Mouse (Mus musculus) G1E (cell line): ENCODE measurements around the gene Fcgrt. TPM values are rescaled to one million over a fixed set of nuclear protein-coding genes. Genes with fewer than 3 reads are reported as not detected.

Experiments used
- ATAC-seq: 2 replicates; pipeline ENCODE4 v1.8.0; 2016; ENCODE audit warnings: mild to moderate bottlenecking; ENCODE audit not compliant: insufficient number of reproducible peaks, poor library complexity, low FRiP score, severe bottlenecking; ENCODE audit errors: extremely low read depth
- DNase-seq: peaks from one replicate; pipeline ENCODE4 v3.0.0; 2012; ENCODE audit warnings: low spot score
- H3K27me3 ChIP-seq: 2 replicates; pipeline ENCODE4 v1.6.1; 2012; ENCODE audit warnings: mild to moderate bottlenecking, low read length, inconsistent platforms; ENCODE audit not compliant: insufficient read depth
- H3K36me3 ChIP-seq: replicated peaks from 2 replicates; pipeline ENCODE3; 2012; ENCODE audit warnings: mild to moderate bottlenecking, inconsistent platforms
- H3K4me1 ChIP-seq: 2 replicates; pipeline ENCODE4 v1.6.1; 2012; ENCODE audit warnings: low read depth, low read length, inconsistent platforms, mixed read lengths; ENCODE audit not compliant: insufficient read depth
- H3K4me3 ChIP-seq: 2 replicates; pipeline ENCODE4 v1.5.1; 2012; ENCODE audit warnings: low read depth, mild to moderate bottlenecking, inconsistent platforms, low read length, moderate library complexity, mixed read lengths
- H3K9me3 ChIP-seq: replicated peaks from 2 replicates; pipeline ENCODE4 v1.6.1; 2012; ENCODE audit warnings: inconsistent platforms
- CTCF ChIP-seq: IDR thresholded peaks from 2 replicates; pipeline ENCODE4 v1.5.1; 2012; ENCODE audit warnings: low read depth, low read length, inconsistent platforms, mixed read lengths
- GATA1 ChIP-seq: IDR thresholded peaks from 2 replicates; pipeline ENCODE4 v1.6.1; 2012; ENCODE audit warnings: borderline replicate concordance, low read length, inconsistent platforms, mixed read lengths
- GATA2 ChIP-seq: IDR thresholded peaks from 2 replicates; pipeline ENCODE4 v1.6.1; 2012; ENCODE audit warnings: low read depth, low read length, inconsistent platforms, borderline replicate concordance
- POLR2AphosphoS5 ChIP-seq: IDR thresholded peaks from 2 replicates; pipeline ENCODE4 v1.6.1; 2012; ENCODE audit warnings: low read depth, low read length, inconsistent platforms; ENCODE audit not compliant: insufficient replicate concordance
- TAL1 ChIP-seq: conservative IDR thresholded peaks from 2 replicates; pipeline ENCODE4 v1.6.1; 2012; ENCODE audit warnings: low read depth, low read length, inconsistent platforms, mixed read lengths
- polyA plus RNA-seq: library from polyadenylated mRNA; stranded (reverse); fragments of >175 nt; gene quantifications from 2 replicates; pipeline ENCODE4 v1.2.3, GENCODE M21; 2012
- total RNA-seq, 2 experiments: library from RNA; stranded (forward) in 1 of 2; stranded (reverse) in 1 of 2; fragments of 200-1000 nt in 1 of 2; fragments of >200 nt in 1 of 2; fragmentation: Nextera tagmentation in 1 of 2; gene quantifications; 2 replicates each; pipeline ENCODE4 v1.2.3; 2014 to 2017

Fcgrt gene
- total and polyA plus RNA-seq, 3 experiments: not detected

DNA sequence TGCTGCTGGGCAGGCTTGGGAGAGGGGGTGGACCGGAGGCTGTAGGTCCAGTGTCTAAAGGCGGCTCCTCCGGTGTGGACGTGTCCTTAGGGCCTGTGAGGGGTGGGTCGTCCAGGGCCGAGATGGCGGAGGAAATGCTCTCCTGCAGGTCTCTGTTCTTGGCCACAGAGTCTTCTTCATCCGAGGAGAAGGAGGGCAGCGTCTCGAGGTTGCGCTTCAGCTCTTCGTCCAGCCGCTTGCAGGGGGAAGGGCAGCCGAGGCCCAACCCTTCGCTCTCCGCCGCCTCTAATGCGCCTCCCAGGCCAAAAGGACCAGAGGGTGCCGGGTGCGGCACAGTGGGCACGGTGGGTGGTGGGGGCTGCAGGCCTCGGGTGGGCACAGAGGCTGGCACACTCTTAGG, 57.9 kb downstream of the Fcgrt start:
- Histone ChIP-seq H3K36me3 (peaks cover 99% of the 10 kb centered on the region), H3K4me3 (no peak overlapping the region), H3K4me1 (peaks cover 37% of the 10 kb centered on the region), H3K27me3 (no peaks in the 10 kb centered on the region), H3K9me3 (no peaks in the 10 kb centered on the region)
- ATAC-seq: no peak
- DNase-seq: no peak
- TF ChIP-seq CTCF: no peak
- no peak for TF ChIP-seq GATA2
- no peak for TF ChIP-seq POLR2AphosphoS5
- no peak for TF ChIP-seq TAL1
- TF ChIP-seq GATA1: no peak

DNA sequence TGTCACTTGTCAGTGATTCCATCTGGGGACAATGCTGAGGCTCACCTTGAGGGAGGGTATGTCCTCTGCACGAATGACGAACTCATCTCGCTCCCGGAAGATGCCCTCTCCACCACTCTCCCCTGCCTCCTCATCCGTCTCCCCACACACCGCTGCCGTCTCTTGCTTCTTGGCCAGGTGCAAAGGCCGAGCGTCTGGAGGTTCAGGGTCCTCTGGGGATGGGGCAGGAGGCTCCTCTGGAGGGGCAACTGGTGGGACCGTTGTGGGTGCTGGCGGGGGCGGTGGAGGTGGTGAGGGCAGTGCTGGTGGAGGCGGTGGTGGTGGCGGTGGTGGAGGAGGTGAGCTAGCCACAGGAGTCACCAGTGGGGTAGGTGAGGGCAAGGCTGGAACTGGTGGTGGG, 60.3 kb downstream of the Fcgrt start:
- H3K27me3 ChIP-seq: no peaks in the 10 kb centered on the region
- peaks cover 98% of the 10 kb centered on the region for H3K36me3 ChIP-seq
- no peak overlapping the region for H3K4me3 ChIP-seq
- peaks cover 29% of the 10 kb centered on the region for H3K4me1 ChIP-seq
- ATAC-seq (no peak), DNase-seq (no peak)
- no peaks in the 10 kb centered on the region for H3K9me3 ChIP-seq
- TF ChIP-seq POLR2AphosphoS5 (no peak), TAL1 (no peak), CTCF (no peak), GATA2 (no peak), GATA1 (no peak)

Other genes with a start within 250 kb of the Fcgrt start
Only the 20 nearest of the 33 such genes appear.
- 129 and 135 TPM in 2 replicates for gene Irf3, start 106.2 kb downstream of the Fcgrt start, total RNA-seq (2014; fragmentation: Nextera tagmentation)
- gene Irf3, start 106.2 kb downstream of the Fcgrt start, total RNA-seq (2017): 107 and 135 TPM in 2 replicates
- 65.6 and 87.1 TPM in 2 replicates for gene Irf3, start 106.2 kb downstream of the Fcgrt start, polyA plus RNA-seq
- gene Bcl2l12, start 105.1 kb downstream of the Fcgrt start, total RNA-seq (2014; fragmentation: Nextera tagmentation): 11.1 and 13.9 TPM in 2 replicates
- gene Bcl2l12, start 105.1 kb downstream of the Fcgrt start, total RNA-seq (2017): 15.6 and 20.4 TPM in 2 replicates
- gene Bcl2l12, start 105.1 kb downstream of the Fcgrt start, polyA plus RNA-seq: 65.9 and 74.6 TPM in 2 replicates
- 66.0 and 111 TPM in 2 replicates for gene Scaf1, start 87.5 kb downstream of the Fcgrt start, total RNA-seq (2014; fragmentation: Nextera tagmentation)
- gene Scaf1, start 87.5 kb downstream of the Fcgrt start, total RNA-seq (2017): 11.3 and 13.5 TPM in 2 replicates
- gene Scaf1, start 87.5 kb downstream of the Fcgrt start, polyA plus RNA-seq: 203 and 244 TPM in 2 replicates
- gene Rras, start 85.9 kb downstream of the Fcgrt start, total RNA-seq (2014; fragmentation: Nextera tagmentation): 16.3 and 22.1 TPM in 2 replicates
- gene Rras, start 85.9 kb downstream of the Fcgrt start, total RNA-seq (2017): 3.1 and 3.2 TPM in 2 replicates
- gene Rras, start 85.9 kb downstream of the Fcgrt start, polyA plus RNA-seq: 5.6 and 6.9 TPM in 2 replicates
- 36.7 and 42.4 TPM in 2 replicates for gene Prr12, start 51.0 kb downstream of the Fcgrt start, total RNA-seq (2014; fragmentation: Nextera tagmentation)
- gene Prr12, start 51.0 kb downstream of the Fcgrt start, total RNA-seq (2017): 1.6 and 2.0 TPM in 2 replicates
- 91.6 and 98.4 TPM in 2 replicates for gene Prr12, start 51.0 kb downstream of the Fcgrt start, polyA plus RNA-seq
- 43.6 and 49.1 TPM in 2 replicates for gene Nosip, start 41.4 kb downstream of the Fcgrt start, total RNA-seq (2014; fragmentation: Nextera tagmentation)
- 38.9 and 49.4 TPM in 2 replicates for gene Nosip, start 41.4 kb downstream of the Fcgrt start, total RNA-seq (2017)
- 104 and 110 TPM in 2 replicates for gene Nosip, start 41.4 kb downstream of the Fcgrt start, polyA plus RNA-seq
- 11.5 and 17.8 TPM in 2 replicates for gene Prrg2, start 41.2 kb downstream of the Fcgrt start, total RNA-seq (2014; fragmentation: Nextera tagmentation)
- 6.8 and 9.5 TPM in 2 replicates for gene Prrg2, start 41.2 kb downstream of the Fcgrt start, total RNA-seq (2017)
- gene Prrg2, start 41.2 kb downstream of the Fcgrt start, polyA plus RNA-seq: 34.7 and 38.8 TPM in 2 replicates
- 0.49 TPM in 1 of 2 replicates, not detected in the other for gene Rcn3, start 11.6 kb downstream of the Fcgrt start, total RNA-seq (2014; fragmentation: Nextera tagmentation)
- gene Rcn3, start 11.6 kb downstream of the Fcgrt start, total RNA-seq (2017): not detected in 2 replicates
- gene Rcn3, start 11.6 kb downstream of the Fcgrt start, polyA plus RNA-seq: 0.31 and 0.33 TPM in 2 replicates
- gene Rps11, start 20.6 kb upstream of the Fcgrt start, total RNA-seq (2014; fragmentation: Nextera tagmentation): 916 and 1,000 TPM in 2 replicates
- gene Rps11, start 20.6 kb upstream of the Fcgrt start, total RNA-seq (2017): 1,298 and 1,329 TPM in 2 replicates
- 151 and 217 TPM in 2 replicates for gene Rps11, start 20.6 kb upstream of the Fcgrt start, polyA plus RNA-seq
- gene Rpl13a, start 24.9 kb upstream of the Fcgrt start, total RNA-seq (2014; fragmentation: Nextera tagmentation): 1,386 and 1,478 TPM in 2 replicates
- gene Rpl13a, start 24.9 kb upstream of the Fcgrt start, total RNA-seq (2017): 2,356 and 2,406 TPM in 2 replicates
- 5,469 and 6,084 TPM in 2 replicates for gene Rpl13a, start 24.9 kb upstream of the Fcgrt start, polyA plus RNA-seq
- not detected in 2 replicates for gene Gm45713, start 32.4 kb upstream of the Fcgrt start, total RNA-seq (2014; fragmentation: Nextera tagmentation)
- gene Gm45713, start 32.4 kb upstream of the Fcgrt start, total RNA-seq (2017): 0.16 and 0.23 TPM in 2 replicates
- 1.0 and 1.3 TPM in 2 replicates for gene Gm45713, start 32.4 kb upstream of the Fcgrt start, polyA plus RNA-seq
- gene Flt3l, start 32.6 kb upstream of the Fcgrt start, total RNA-seq (2014; fragmentation: Nextera tagmentation): 75.7 and 76.5 TPM in 2 replicates
- gene Flt3l, start 32.6 kb upstream of the Fcgrt start, total RNA-seq (2017): 41.0 and 48.6 TPM in 2 replicates
- 31.7 and 38.8 TPM in 2 replicates for gene Flt3l, start 32.6 kb upstream of the Fcgrt start, polyA plus RNA-seq
- 82.8 and 124 TPM in 2 replicates for gene Pih1d1, start 50.5 kb upstream of the Fcgrt start, total RNA-seq (2014; fragmentation: Nextera tagmentation)
- 60.9 and 68.4 TPM in 2 replicates for gene Pih1d1, start 50.5 kb upstream of the Fcgrt start, total RNA-seq (2017)
- gene Pih1d1, start 50.5 kb upstream of the Fcgrt start, polyA plus RNA-seq: 46.4 TPM in 2 replicates
- 19.6 and 26.3 TPM in 2 replicates for gene Aldh16a1, start 50.7 kb upstream of the Fcgrt start, total RNA-seq (2014; fragmentation: Nextera tagmentation)
- 33.8 and 34.7 TPM in 2 replicates for gene Aldh16a1, start 50.7 kb upstream of the Fcgrt start, total RNA-seq (2017)
- gene Aldh16a1, start 50.7 kb upstream of the Fcgrt start, polyA plus RNA-seq: 110 and 133 TPM in 2 replicates
- gene Slc17a7, start 60.1 kb upstream of the Fcgrt start, total RNA-seq (2014; fragmentation: Nextera tagmentation): not detected in 2 replicates
- gene Slc17a7, start 60.1 kb upstream of the Fcgrt start, total RNA-seq (2017): 0.06 and 0.11 TPM in 2 replicates
- gene Slc17a7, start 60.1 kb upstream of the Fcgrt start, polyA plus RNA-seq: 0.02 and 0.08 TPM in 2 replicates
- gene Gfy, start 75.7 kb upstream of the Fcgrt start, total RNA-seq (2014; fragmentation: Nextera tagmentation): not detected in 2 replicates
- gene Gfy, start 75.7 kb upstream of the Fcgrt start, total RNA-seq (2017): 0.05 and 0.06 TPM in 2 replicates
- not detected in 2 replicates for gene Gfy, start 75.7 kb upstream of the Fcgrt start, polyA plus RNA-seq
- not detected in 2 replicates for gene Pth2, start 77.1 kb upstream of the Fcgrt start, total RNA-seq (2014; fragmentation: Nextera tagmentation)
- gene Pth2, start 77.1 kb upstream of the Fcgrt start, total RNA-seq (2017): not detected in 2 replicates
- not detected in 2 replicates for gene Pth2, start 77.1 kb upstream of the Fcgrt start, polyA plus RNA-seq
- gene Ccdc155, start 101.0 kb upstream of the Fcgrt start, total RNA-seq (2014; fragmentation: Nextera tagmentation): not detected in 2 replicates
- gene Ccdc155, start 101.0 kb upstream of the Fcgrt start, total RNA-seq (2017): not detected in 2 replicates
- not detected in 2 replicates for gene Ccdc155, start 101.0 kb upstream of the Fcgrt start, polyA plus RNA-seq
- not detected in 2 replicates for gene Dkkl1, start 108.3 kb upstream of the Fcgrt start, total RNA-seq (2014; fragmentation: Nextera tagmentation)
- gene Dkkl1, start 108.3 kb upstream of the Fcgrt start, total RNA-seq (2017): 0.11 TPM in 1 of 2 replicates, not detected in the other
- gene Dkkl1, start 108.3 kb upstream of the Fcgrt start, polyA plus RNA-seq: not detected in 2 replicates
- gene Tead2, start 111.9 kb upstream of the Fcgrt start, total RNA-seq (2014; fragmentation: Nextera tagmentation): not detected in 2 replicates
- 0.38 TPM in 1 of 2 replicates, not detected in the other for gene Tead2, start 111.9 kb upstream of the Fcgrt start, total RNA-seq (2017)
- not detected in 2 replicates for gene Tead2, start 111.9 kb upstream of the Fcgrt start, polyA plus RNA-seq